Comparison of ENCODE assay signal across 24 mouse cellular contexts in the genomic region with DNA sequence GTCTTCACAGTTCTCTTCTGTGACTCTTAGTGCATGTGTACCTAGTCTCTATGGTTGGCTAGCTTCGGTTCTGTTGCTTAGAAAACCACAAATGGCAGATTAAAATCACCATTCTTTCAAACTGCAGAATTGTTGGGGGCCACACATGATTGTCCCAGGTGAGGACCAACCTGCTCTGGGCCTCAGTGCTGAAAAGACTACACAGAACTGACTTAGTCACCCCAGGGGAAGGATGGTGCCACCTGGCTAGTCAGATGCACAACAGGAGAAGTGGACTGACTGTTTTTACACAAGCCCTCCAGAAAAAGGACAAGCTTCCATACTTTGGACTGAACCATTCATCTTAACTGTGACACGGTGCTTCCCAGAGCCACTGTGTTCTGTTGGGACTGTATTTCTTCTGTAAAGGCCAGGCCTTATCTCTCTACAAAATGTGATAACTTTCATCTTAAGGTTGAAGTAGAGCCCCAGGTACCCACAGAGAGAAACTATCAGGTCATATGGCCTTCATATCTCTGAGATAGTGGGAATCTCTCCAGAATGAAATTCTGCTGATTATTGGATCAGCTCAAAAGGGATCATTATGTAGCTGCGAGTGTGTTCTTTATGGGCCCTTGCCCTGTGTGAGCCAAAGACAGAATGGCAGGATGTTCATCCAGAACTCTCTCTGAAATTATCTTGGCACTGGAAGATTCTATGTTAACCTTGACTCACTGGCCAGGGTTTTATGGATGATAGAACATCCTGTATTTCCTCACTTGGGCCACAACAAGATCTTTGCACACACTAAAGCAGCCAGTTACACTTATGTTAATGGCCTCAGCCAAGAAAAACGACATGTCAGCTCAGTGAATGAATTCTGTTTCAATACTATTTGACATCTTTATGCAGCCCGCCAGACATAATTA.
DNase-seq lines count a peak whose midpoint lies in the region; ATAC-seq and TF ChIP-seq lines count a peak whose summit lies in the region.
"Had no signal": no experiment of that assay in that cellular context is flagged by ENCODE, and none has a peak within 500 bp of the region (broad histone marks: within the 10 kb centered on the region; RNA-seq: fewer than 3 reads in every experiment).

No protein-coding gene starts in this region.

- no peaks in the 10 kb centered on the region for H3K27me3 ChIP-seq in forebrain, embryonic 14.5 days (replicated peaks; ENCODE audit: control insufficient read depth, insufficient read depth, low read length)
- H3K27me3 ChIP-seq in forebrain, postnatal 0 days (ENCODE audit: insufficient read depth, low read length) = no peaks in the 10 kb centered on the region
- H3K27me3 ChIP-seq in liver, embryonic 16.5 days (ENCODE audit: control insufficient read depth, insufficient read depth, low read depth, low read length) = no peaks in the 10 kb centered on the region
- H3K27me3 ChIP-seq: kidney, embryonic 15.5 days; lung, embryonic 15.5 days; megakaryocyte, embryonic 14.5 days; midbrain, embryonic 15.5 days; neural tube, embryonic 13.5 days had no signal

- no peak overlapping the region for H3K4me3 ChIP-seq in forebrain, embryonic 14.5 days (ENCODE audit: low read depth, low read length)
- H3K4me3 ChIP-seq in forebrain, postnatal 0 days (ENCODE audit: low read depth, low read length) = no peak overlapping the region
- H3K4me3 ChIP-seq in liver, embryonic 16.5 days (ENCODE audit: low read depth, low read length) = no peak overlapping the region
- H3K4me3 ChIP-seq: gastrocnemius, adult 2 months; kidney, embryonic 15.5 days; lung, embryonic 15.5 days; megakaryocyte, embryonic 14.5 days; midbrain, embryonic 15.5 days; myocyte; neural tube, embryonic 13.5 days had no signal

- H3K4me1 ChIP-seq in forebrain, embryonic 14.5 days (ENCODE audit: control insufficient read depth, insufficient read depth, low read length) = peaks cover 18% of the 10 kb centered on the region
- no peaks in the 10 kb centered on the region; the same call in 1 of the 2 replicates for H3K4me1 ChIP-seq in forebrain, postnatal 0 days (ENCODE audit: insufficient read depth)
- peaks cover 36% of the 10 kb centered on the region for H3K4me1 ChIP-seq in liver, embryonic 16.5 days (ENCODE audit: control insufficient read depth, low read depth, low read length)

- WGBS in forebrain, embryonic 14.5 days = 51% methylated on average over 5 of the region's 5 CpGs
- WGBS in forebrain, postnatal 0 days = 52% methylated on average over 5 of the region's 5 CpGs
- 36% methylated on average over 5 of the region's 5 CpGs for WGBS in liver, embryonic 16.5 days (ENCODE audit: insufficient replicate concordance)

- no peaks in the 10 kb centered on the region for H3K36me3 ChIP-seq in forebrain, embryonic 14.5 days (ENCODE audit: control insufficient read depth, insufficient read depth, low read length)
- no peaks in the 10 kb centered on the region for H3K36me3 ChIP-seq in forebrain, postnatal 0 days (ENCODE audit: insufficient read depth)
- H3K36me3 ChIP-seq in liver, embryonic 16.5 days (ENCODE audit: control insufficient read depth, insufficient read depth) = no peaks in the 10 kb centered on the region
- H3K36me3 ChIP-seq: kidney, embryonic 15.5 days; lung, embryonic 15.5 days; midbrain, embryonic 15.5 days; neural tube, embryonic 13.5 days had no signal

- H3K9me3 ChIP-seq in forebrain, embryonic 14.5 days (replicated peaks; ENCODE audit: control insufficient read depth, low read length) = no peaks in the 10 kb centered on the region
- no peaks in the 10 kb centered on the region for H3K9me3 ChIP-seq in forebrain, postnatal 0 days (ENCODE audit: low read length)
- no peaks in the 10 kb centered on the region for H3K9me3 ChIP-seq in liver, embryonic 16.5 days (replicated peaks; ENCODE audit: control insufficient read depth, low read length)
- H3K9me3 ChIP-seq: kidney, embryonic 15.5 days; lung, embryonic 15.5 days; midbrain, embryonic 15.5 days; neural tube, embryonic 13.5 days had no signal

- no peak for TF ChIP-seq CTCF in forebrain, postnatal 0 days (IDR thresholded peaks at IDR 0.05; ENCODE audit: low read depth)

- ATAC-seq in forebrain, embryonic 14.5 days = no peak
- ATAC-seq in forebrain, postnatal 0 days = no peak
- peak; percentile 37; the same call in 1 of the 2 replicates for ATAC-seq in liver, embryonic 16.5 days (ENCODE audit: low read depth)
- ATAC-seq in inflammation-experienced regulatory T-cells, adult 6 months = no peak
- ATAC-seq: hindbrain, postnatal 0 days; intestine, postnatal 0 days; midbrain, embryonic 15.5 days had no signal

- no peak overlapping the region for H3K27ac ChIP-seq in forebrain, embryonic 14.5 days (ENCODE audit: low read depth, low read length)
- no peak overlapping the region for H3K27ac ChIP-seq in forebrain, postnatal 0 days (ENCODE audit: low read depth, low read length)
- peak overlapping the region; percentile 40; the same call in 1 of the 2 replicates for H3K27ac ChIP-seq in liver, embryonic 16.5 days (ENCODE audit: low read length)
- H3K27ac ChIP-seq: gastrocnemius, adult 2 months; hindbrain, postnatal 0 days; kidney, embryonic 15.5 days; lung, embryonic 15.5 days; midbrain, embryonic 15.5 days; neural tube, embryonic 13.5 days had no signal

- H3K4me2 ChIP-seq in forebrain, embryonic 14.5 days (ENCODE audit: low read length) = no peak overlapping the region
- no peak overlapping the region for H3K4me2 ChIP-seq in forebrain, postnatal 0 days (ENCODE audit: low read depth)
- H3K4me2 ChIP-seq in liver, embryonic 16.5 days (ENCODE audit: low read depth, low read length) = peak overlapping the region; percentile 17; the same call in 1 of the 2 replicates
- H3K4me2 ChIP-seq: heart, embryonic 11.5 days; kidney, embryonic 15.5 days; lung, embryonic 15.5 days; midbrain, embryonic 15.5 days; neural tube, embryonic 13.5 days had no signal

- H3K9ac ChIP-seq in forebrain, embryonic 14.5 days (ENCODE audit: low read length) = no peak overlapping the region
- H3K9ac ChIP-seq in forebrain, postnatal 0 days = no peak overlapping the region
- no peak overlapping the region for H3K9ac ChIP-seq in liver, embryonic 16.5 days (ENCODE audit: low read depth, low read length)
- H3K9ac ChIP-seq: kidney, embryonic 15.5 days; lung, embryonic 15.5 days; midbrain, embryonic 15.5 days; neural tube, embryonic 13.5 days had no signal

- peak; percentile 17 for DNase-seq in forebrain, embryonic 14.5 days (ENCODE audit: low spot score)
- no peak for DNase-seq in forebrain, postnatal 0 days
- DNase-seq in A20 (ENCODE audit: low read depth, low spot score) = peak; percentile 56
- DNase-seq in adipocyte (ENCODE audit: low spot score) = peak; percentile 8
- no peak for DNase-seq in left cerebral cortex, adult 11 months (ENCODE audit: low spot score)
- DNase-seq: adrenal gland, postnatal 36 days; cerebellum, adult 11 months; cerebellum, adult 9-11 months; gastrocnemius, adult 2 months; kidney, postnatal 4 days; lung, postnatal 36 days; thymus, adult 18-20 months; thymus, postnatal 4 days had no signal

Comparison
In these comparisons a context has a peak if more than half of its experiments do, and no peak if none do; other contexts are left out.
1. DNase-seq: peak in forebrain, embryonic 14.5 days (single experiment), A20 (single experiment) and adipocyte (single experiment); none in forebrain, postnatal 0 days (single experiment) and left cerebral cortex, adult 11 months (single experiment).